Mouse (Mus musculus): ENCODE measurements at regions not wholly inside any gene's neighbourhood (a gene's known extent, or its start where the extent isn't known, plus 50 kb on each side); places are given as distances from the start of the nearest gene placed in this dataset.
"Not testable (repeated sequence)": the region's sequence is repeated elsewhere in the genome, so short reads cannot be mapped to it uniquely, and the experiment has no call there.

GRCm38 (mm10) chr3:21992203-21992602 is 84.2 kb upstream of the Tbl1xr1 start:
- DNase-seq (ENCODE audit: low read depth, low spot score), result no peak

GRCm38 (mm10) chr3:21993961-21994360 is 82.5 kb upstream of the Tbl1xr1 start:
- DNase-seq (ENCODE audit: low read depth, low spot score), result no peak

- no peak for DNase-seq (ENCODE audit: low read depth, low spot score)
Measured at GRCm38 (mm10) chr3:21995566-21996391, 80.7 kb upstream of the Tbl1xr1 start.

GRCm38 (mm10) chr3:21997387-21997786 is 79.1 kb upstream of the Tbl1xr1 start:
- no peak for DNase-seq (ENCODE audit: low read depth, low spot score)

GRCm38 (mm10) chr3:22005456-22005855 is 71.0 kb upstream of the Tbl1xr1 start:
- DNase-seq (ENCODE audit: low read depth, low spot score), result no peak

GRCm38 (mm10) chr3:22006113-22006512 is 70.3 kb upstream of the Tbl1xr1 start:
- no peak for DNase-seq (ENCODE audit: low read depth, low spot score)

GRCm38 (mm10) chr3:22006651-22007050 is 69.8 kb upstream of the Tbl1xr1 start:
- DNase-seq (ENCODE audit: low read depth, low spot score), result no peak

- no peak for DNase-seq (ENCODE audit: low read depth, low spot score)
Measured at GRCm38 (mm10) chr3:22007736-22008135, 68.7 kb upstream of the Tbl1xr1 start.

GRCm38 (mm10) chr3:22008432-22008831 is 68.0 kb upstream of the Tbl1xr1 start:
- no peak for DNase-seq (ENCODE audit: low read depth, low spot score)

- no peak for DNase-seq (ENCODE audit: low read depth, low spot score)
Measured at GRCm38 (mm10) chr3:22009898-22010699, 66.4 kb upstream of the Tbl1xr1 start.

- DNase-seq (ENCODE audit: low read depth, low spot score), result not testable (repeated sequence)
Measured at GRCm38 (mm10) chr3:22010700-22010991, 65.8 kb upstream of the Tbl1xr1 start.

- DNase-seq (ENCODE audit: low read depth, low spot score), result no peak
Measured at GRCm38 (mm10) chr3:22021360-22021935, 55.0 kb upstream of the Tbl1xr1 start.

- no peak for DNase-seq (ENCODE audit: low read depth, low spot score)
Measured at GRCm38 (mm10) chr3:22022418-22022817, 54.0 kb upstream of the Tbl1xr1 start.

- no peak for DNase-seq (ENCODE audit: low read depth, low spot score)
Measured at GRCm38 (mm10) chr3:22023049-22023448, 53.4 kb upstream of the Tbl1xr1 start.

- no peak for DNase-seq (ENCODE audit: low read depth, low spot score)
Measured at GRCm38 (mm10) chr3:22023551-22023950, 52.9 kb upstream of the Tbl1xr1 start.

- no peak for DNase-seq (ENCODE audit: low read depth, low spot score)
Measured at GRCm38 (mm10) chr3:22024200-22024599, 52.3 kb upstream of the Tbl1xr1 start.

- no peak for DNase-seq (ENCODE audit: low read depth, low spot score)
Measured at GRCm38 (mm10) chr3:22025119-22025518, 51.3 kb upstream of the Tbl1xr1 start.

- DNase-seq (ENCODE audit: low read depth, low spot score), result no peak
Measured at GRCm38 (mm10) chr3:22025615-22026014, 50.8 kb upstream of the Tbl1xr1 start.

Measured in telencephalon, adult 2 months (tissue).